Mouse (Mus musculus): ENCODE measurements around the gene Dbn1. TPM values are rescaled to one million over a fixed set of nuclear protein-coding genes. Genes with fewer than 3 reads are reported as not detected.

Dbn1 gene
- polyA plus RNA-seq, 1 experiment from 2014 or later = 7.7 TPM

DNA sequence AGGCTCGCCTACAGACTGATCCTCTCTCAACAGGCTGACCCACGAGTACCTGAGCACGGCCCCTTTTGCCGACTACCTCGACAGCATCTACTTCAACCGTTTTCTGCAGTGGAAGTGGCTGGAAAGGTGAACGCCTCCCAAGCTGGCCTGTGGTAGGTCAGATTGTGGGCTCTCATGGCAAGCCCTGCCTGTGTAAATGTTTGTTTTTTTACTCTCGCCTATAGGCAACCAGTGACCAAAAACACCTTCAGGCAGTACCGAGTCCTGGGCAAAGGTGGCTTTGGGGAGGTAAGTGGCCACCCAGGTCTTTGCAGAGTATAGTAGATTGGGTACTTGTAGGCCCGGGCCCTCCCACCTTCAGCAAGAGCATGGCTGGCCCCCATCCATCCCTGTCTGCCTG lies 36.6 kb downstream of the Dbn1 start:
- no peak for ATAC-seq (ENCODE audit: low read depth)
- Histone ChIP-seq H3K4me2 (ENCODE audit: low read depth, low read length) (no peak overlapping the region), H3K9me3 (replicated peaks; ENCODE audit: control insufficient read depth, low read length) (no peaks in the 10 kb centered on the region), H3K4me3 (ENCODE audit: low read depth, low read length) (no peak overlapping the region), H3K4me1 (ENCODE audit: control insufficient read depth, low read depth, low read length) (peaks cover 38% of the 10 kb centered on the region), H3K36me3 (ENCODE audit: control insufficient read depth, insufficient read depth) (peaks cover 43% of the 10 kb centered on the region), H3K9ac (ENCODE audit: low read depth, low read length) (no peak overlapping the region), H3K27ac (ENCODE audit: low read length) (no peak overlapping the region), H3K27me3 (ENCODE audit: control insufficient read depth, insufficient read depth, low read depth, low read length) (no peaks in the 10 kb centered on the region)
- WGBS (ENCODE audit: insufficient replicate concordance) = 78% methylated on average over 10 of the region's 10 CpGs

DNA sequence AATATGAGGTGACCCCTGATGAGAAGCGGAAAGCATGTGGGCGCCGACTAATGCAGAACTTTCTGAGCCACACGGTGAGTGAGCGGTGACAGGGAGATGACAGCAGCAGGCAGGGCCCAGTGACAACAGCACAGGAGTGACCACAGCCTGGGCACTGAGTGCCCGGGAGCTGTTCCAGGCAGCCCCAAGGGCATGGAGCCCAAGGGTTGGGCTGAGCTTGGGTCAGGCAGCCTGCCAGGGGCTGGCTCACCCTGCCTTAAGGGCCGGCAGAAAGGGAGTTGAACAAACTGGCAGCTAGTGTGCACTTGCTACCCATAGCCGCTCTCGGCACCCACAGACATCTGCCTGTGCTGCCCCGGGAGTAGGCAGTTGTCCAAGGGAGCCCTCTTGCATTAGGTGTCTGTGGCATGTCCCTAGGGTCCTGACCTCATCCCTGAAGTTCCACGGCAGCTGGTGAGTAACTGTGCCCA lies 37.4 kb downstream of the Dbn1 start:
- no peak overlapping the region for H3K4me2 ChIP-seq (ENCODE audit: low read depth, low read length)
- no peak overlapping the region for H3K4me3 ChIP-seq (ENCODE audit: low read depth, low read length)
- peak overlapping the region; percentile 6; the same call in 1 of the 2 replicates for H3K9ac ChIP-seq (ENCODE audit: low read depth, low read length)
- no peak for ATAC-seq (ENCODE audit: low read depth)
- H3K27me3 ChIP-seq (ENCODE audit: control insufficient read depth, insufficient read depth, low read depth, low read length) = no peaks in the 10 kb centered on the region
- no peak overlapping the region for H3K27ac ChIP-seq (ENCODE audit: low read length)
- H3K9me3 ChIP-seq (replicated peaks; ENCODE audit: control insufficient read depth, low read length) = no peaks in the 10 kb centered on the region
- peaks cover 43% of the 10 kb centered on the region for H3K36me3 ChIP-seq (ENCODE audit: control insufficient read depth, insufficient read depth)
- peaks cover 42% of the 10 kb centered on the region for H3K4me1 ChIP-seq (ENCODE audit: control insufficient read depth, low read depth, low read length)
- WGBS (ENCODE audit: insufficient replicate concordance) = 87% methylated on average over 11 of the region's 11 CpGs

GRCm38 (mm10) chr13:55449679-55450441 lies 38.1 kb downstream of the Dbn1 start:
- ATAC-seq (ENCODE audit: low read depth) = no peak
- WGBS (ENCODE audit: insufficient replicate concordance) = 65% methylated on average over 17 of the region's 17 CpGs
- H3K36me3 ChIP-seq (ENCODE audit: control insufficient read depth, insufficient read depth) = peaks cover 43% of the 10 kb centered on the region
- no peaks in the 10 kb centered on the region for H3K27me3 ChIP-seq (ENCODE audit: control insufficient read depth, insufficient read depth, low read depth, low read length)
- H3K9me3 ChIP-seq (replicated peaks; ENCODE audit: control insufficient read depth, low read length) = no peaks in the 10 kb centered on the region
- peak overlapping the region; percentile 37 for H3K27ac ChIP-seq (ENCODE audit: low read length)
- no peak overlapping the region for H3K4me3 ChIP-seq (ENCODE audit: low read depth, low read length)
- H3K4me2 ChIP-seq (ENCODE audit: low read depth, low read length) = peak overlapping the region; percentile 15
- peaks cover 42% of the 10 kb centered on the region for H3K4me1 ChIP-seq (ENCODE audit: control insufficient read depth, low read depth, low read length)
- H3K9ac ChIP-seq (ENCODE audit: low read depth, low read length) = no peak overlapping the region

GRCm38 (mm10) chr13:55449205-55449604 lies 38.7 kb downstream of the Dbn1 start:
- Histone ChIP-seq H3K36me3 (ENCODE audit: control insufficient read depth, insufficient read depth) (peaks cover 38% of the 10 kb centered on the region), H3K9ac (ENCODE audit: low read depth, low read length) (no peak overlapping the region), H3K27me3 (ENCODE audit: control insufficient read depth, insufficient read depth, low read depth, low read length) (no peaks in the 10 kb centered on the region), H3K4me1 (ENCODE audit: control insufficient read depth, low read depth, low read length) (peaks cover 45% of the 10 kb centered on the region), H3K4me2 (ENCODE audit: low read depth, low read length) (peak overlapping the region; percentile 15; the same call in 1 of the 2 replicates), H3K27ac (ENCODE audit: low read length) (peak overlapping the region; percentile 35; the same call in 1 of the 2 replicates), H3K9me3 (replicated peaks; ENCODE audit: control insufficient read depth, low read length) (no peaks in the 10 kb centered on the region), H3K4me3 (ENCODE audit: low read depth, low read length) (no peak overlapping the region)
- no peak for ATAC-seq (ENCODE audit: low read depth)
- 80% methylated on average over 9 of the region's 9 CpGs for WGBS (ENCODE audit: insufficient replicate concordance)

DNA sequence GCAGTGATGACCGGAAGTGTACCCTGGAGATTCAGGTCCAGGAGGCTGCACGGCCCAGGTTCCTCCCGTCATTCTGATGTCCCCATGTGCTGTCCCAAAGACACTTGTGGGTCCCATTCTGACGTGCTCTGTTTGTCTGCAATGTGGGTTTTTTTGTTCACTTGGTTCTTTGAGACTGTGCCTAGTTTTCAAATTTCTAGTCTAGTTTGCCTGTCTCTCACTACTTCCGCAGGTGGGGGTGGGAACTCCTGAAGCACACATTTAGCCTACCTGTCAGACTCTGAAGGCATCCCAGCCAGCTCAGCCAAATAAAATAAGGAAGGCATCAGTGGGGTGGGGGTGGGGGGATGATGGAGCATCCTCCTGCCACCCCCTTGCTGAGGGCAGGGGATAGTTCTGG lies 39.8 kb downstream of the Dbn1 start:
- Histone ChIP-seq H3K4me1 (ENCODE audit: control insufficient read depth, low read depth, low read length) (peaks cover 53% of the 10 kb centered on the region), H3K9ac (ENCODE audit: low read depth, low read length) (no peak overlapping the region), H3K4me3 (ENCODE audit: low read depth, low read length) (no peak overlapping the region), H3K27me3 (ENCODE audit: control insufficient read depth, insufficient read depth, low read depth, low read length) (no peaks in the 10 kb centered on the region), H3K9me3 (replicated peaks; ENCODE audit: control insufficient read depth, low read length) (no peaks in the 10 kb centered on the region), H3K36me3 (ENCODE audit: control insufficient read depth, insufficient read depth) (peaks cover 31% of the 10 kb centered on the region), H3K4me2 (ENCODE audit: low read depth, low read length) (0 out of 2 replicates have a peak overlapping the region, but pooled peaks have one; percentile 0), H3K27ac (ENCODE audit: low read length) (no peak overlapping the region)
- no peak for ATAC-seq (ENCODE audit: low read depth)
- WGBS (ENCODE audit: insufficient replicate concordance) = 80% methylated on average over 5 of the region's 5 CpGs

DNA sequence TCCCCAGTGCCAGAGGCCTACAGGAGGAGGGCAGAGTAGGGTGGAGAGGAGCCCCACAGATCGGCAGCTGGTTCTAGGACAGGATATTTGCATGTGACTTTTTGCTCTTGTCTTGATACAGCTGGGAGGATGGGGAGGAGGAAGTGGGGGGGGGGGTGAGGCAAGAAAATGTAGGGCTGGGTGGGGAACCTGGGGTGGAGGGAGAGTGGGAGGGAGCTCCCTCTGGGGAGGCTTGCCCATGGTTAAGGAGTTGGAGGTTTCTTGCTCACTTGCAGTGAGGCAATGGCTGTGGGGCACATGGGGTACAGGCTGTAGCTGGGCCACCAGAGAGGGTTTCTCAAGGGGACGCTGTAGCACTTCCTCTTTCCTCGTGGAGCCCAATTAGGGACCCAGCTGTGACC lies 40.4 kb downstream of the Dbn1 start:
- no peak for ATAC-seq (ENCODE audit: low read depth)
- 17% methylated on average over 3 of the region's 3 CpGs for WGBS (ENCODE audit: insufficient replicate concordance)
- Histone ChIP-seq H3K36me3 (ENCODE audit: control insufficient read depth, insufficient read depth) (peaks cover 25% of the 10 kb centered on the region), H3K4me2 (ENCODE audit: low read depth, low read length) (peak overlapping the region; percentile 89), H3K27ac (ENCODE audit: low read length) (peak overlapping the region; percentile 97), H3K9ac (ENCODE audit: low read depth, low read length) (peak overlapping the region; percentile 94), H3K27me3 (ENCODE audit: control insufficient read depth, insufficient read depth, low read depth, low read length) (no peaks in the 10 kb centered on the region), H3K4me1 (ENCODE audit: control insufficient read depth, low read depth, low read length) (peaks cover 53% of the 10 kb centered on the region), H3K4me3 (ENCODE audit: low read depth, low read length) (peak overlapping the region; percentile 84), H3K9me3 (replicated peaks; ENCODE audit: control insufficient read depth, low read length) (no peaks in the 10 kb centered on the region)

DNA sequence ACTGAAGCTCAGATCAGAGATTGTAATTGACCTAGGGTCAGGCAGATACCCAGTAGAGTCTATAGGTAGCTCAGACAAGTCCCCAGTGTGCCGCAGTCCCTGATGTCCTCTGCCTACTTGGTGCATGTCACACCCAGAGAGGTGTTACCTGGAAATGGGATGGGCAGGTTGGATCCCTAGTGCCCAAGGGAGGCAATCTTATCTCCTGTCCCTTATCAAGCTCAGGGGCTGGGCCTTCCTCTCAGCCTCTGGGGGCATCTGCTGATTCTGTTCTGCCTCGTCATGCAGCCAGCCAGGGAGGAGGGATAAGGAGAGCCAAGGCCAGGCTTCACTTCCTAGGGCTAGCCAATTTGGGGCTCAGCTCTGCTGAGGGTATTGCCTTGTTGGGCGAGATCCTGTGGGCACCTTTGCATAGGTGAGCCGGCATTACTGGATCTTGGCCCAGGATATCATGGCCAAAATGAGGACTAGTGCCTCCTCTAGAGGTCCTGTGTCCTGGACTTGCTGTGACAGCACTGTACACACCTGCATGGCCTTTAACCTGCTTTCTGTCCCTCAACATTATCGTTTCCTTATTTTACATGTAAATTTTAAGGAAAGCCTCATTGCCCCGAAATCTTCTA lies 41.3 kb downstream of the Dbn1 start:
- H3K27me3 ChIP-seq (ENCODE audit: control insufficient read depth, insufficient read depth, low read depth, low read length) = no peaks in the 10 kb centered on the region
- H3K9me3 ChIP-seq (replicated peaks; ENCODE audit: control insufficient read depth, low read length) = no peaks in the 10 kb centered on the region
- ATAC-seq (ENCODE audit: low read depth) = peak; percentile 37
- H3K4me1 ChIP-seq (ENCODE audit: control insufficient read depth, low read depth, low read length) = peaks cover 53% of the 10 kb centered on the region
- peak overlapping the region; percentile 84 for H3K4me3 ChIP-seq (ENCODE audit: low read depth, low read length)
- H3K9ac ChIP-seq (ENCODE audit: low read depth, low read length) = peak overlapping the region; percentile 94
- H3K4me2 ChIP-seq (ENCODE audit: low read depth, low read length) = peak overlapping the region; percentile 89
- H3K27ac ChIP-seq (ENCODE audit: low read length) = peak overlapping the region; percentile 97
- H3K36me3 ChIP-seq (ENCODE audit: control insufficient read depth, insufficient read depth) = peaks cover 15% of the 10 kb centered on the region
- 48% methylated on average over 6 of the region's 6 CpGs for WGBS (ENCODE audit: insufficient replicate concordance)

GRCm38 (mm10) chr13:55445361-55446091 lies 42.4 kb downstream of the Dbn1 start:
- Histone ChIP-seq H3K27me3 (ENCODE audit: control insufficient read depth, insufficient read depth, low read depth, low read length) (no peaks in the 10 kb centered on the region), H3K9me3 (replicated peaks; ENCODE audit: control insufficient read depth, low read length) (no peaks in the 10 kb centered on the region), H3K4me2 (ENCODE audit: low read depth, low read length) (peak overlapping the region; percentile 89), H3K9ac (ENCODE audit: low read depth, low read length) (peak overlapping the region; percentile 94), H3K36me3 (ENCODE audit: control insufficient read depth, insufficient read depth) (peaks cover 5% of the 10 kb centered on the region; the same call in 1 of the 2 replicates), H3K27ac (ENCODE audit: low read length) (peak overlapping the region; percentile 97), H3K4me3 (ENCODE audit: low read depth, low read length) (peak overlapping the region; percentile 84), H3K4me1 (ENCODE audit: control insufficient read depth, low read depth, low read length) (peaks cover 53% of the 10 kb centered on the region)
- under 1% methylated on average over 64 of the region's 66 CpGs for WGBS (ENCODE audit: insufficient replicate concordance)
- ATAC-seq (ENCODE audit: low read depth) = no peak
